Mouse (Mus musculus) hindbrain, embryonic 13.5 days (tissue): ENCODE measurements around the gene Aars2. TPM values are rescaled to one million over a fixed set of nuclear protein-coding genes. Genes with fewer than 3 reads are reported as not detected.

Source experiments
- ATAC-seq: fragments of 200-750 bp; cut with Nextera tagmentation; 2 replicates; pipeline ENCODE4 v1.8.0; 2017; ENCODE audit warnings: moderate TSS enrichment; ENCODE audit not compliant: low FRiP score
- H3K27ac ChIP-seq: fragments of 300-500 bp; sonication (generic); 2 replicates; pipeline ENCODE4 v1.5.1; 2015; ENCODE audit warnings: inconsistent platforms, mild to moderate bottlenecking, moderate library complexity
- H3K27me3 ChIP-seq: fragments of 300-500 bp; sonication (generic); 2 replicates; pipeline ENCODE4 v1.6.1; 2015; ENCODE audit warnings: mild to moderate bottlenecking, inconsistent platforms
- H3K36me3 ChIP-seq: fragments of 300-500 bp; sonication (generic); 2 replicates; pipeline ENCODE4 v1.6.1; 2015; ENCODE audit warnings: mild to moderate bottlenecking, inconsistent platforms
- H3K4me1 ChIP-seq: fragments of 300-500 bp; sonication (generic); replicated peaks from 2 replicates; pipeline ENCODE4 v1.6.1; 2015; ENCODE audit warnings: inconsistent platforms
- H3K4me2 ChIP-seq: fragments of 300-500 bp; sonication (generic); 2 replicates; pipeline ENCODE4 v1.6.1; 2015; ENCODE audit warnings: inconsistent platforms, mild to moderate bottlenecking, moderate library complexity
- H3K4me3 ChIP-seq: fragments of 300-500 bp; sonication (generic); 2 replicates; pipeline ENCODE4 v1.5.1; 2015; ENCODE audit warnings: mild to moderate bottlenecking, inconsistent platforms
- H3K9ac ChIP-seq: fragments of 300-500 bp; sonication (generic); 2 replicates; pipeline ENCODE4 v1.6.1; 2015; ENCODE audit warnings: mild to moderate bottlenecking, inconsistent platforms
- H3K9me3 ChIP-seq: fragments of 300-500 bp; sonication (generic); 2 replicates; pipeline ENCODE4 v1.6.1; 2016; ENCODE audit warnings: inconsistent platforms
- WGBS: fragments of 180-500 bp; shearing (Covaris S2); methylation state at CpG from one replicate; pipeline ENCODE4 v1.1.7; 2015; 5-methylcytosine and 5-hydroxymethylcytosine counted together
- polyA plus RNA-seq: library from polyadenylated mRNA; unstranded; fragments of >200 nt; fragmentation: Nextera tagmentation; extraction: Ambion mirVana; gene quantifications from 2 replicates; pipeline ENCODE4 v1.2.1, GENCODE M21; 2015

Gene Aars2
- polyA plus RNA-seq, 1 experiment from 2014 or later, result 17.4 TPM

DNA sequence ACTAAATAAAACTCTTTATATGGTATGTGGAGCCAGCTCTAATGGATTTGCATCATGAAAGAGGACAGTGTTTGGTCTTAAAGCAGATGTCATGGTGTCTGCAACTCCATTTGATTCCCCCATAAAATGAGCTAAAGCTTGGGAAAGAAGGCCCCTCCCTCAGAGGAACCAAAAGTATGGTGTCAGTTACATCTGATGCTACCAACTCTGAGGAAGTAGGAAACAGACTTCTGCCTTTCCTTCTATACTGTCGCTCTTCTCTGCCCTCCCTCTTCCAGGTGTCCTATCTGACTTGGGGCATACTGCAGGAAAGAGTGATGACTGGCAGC, 59.4 kb downstream of the Aars2 start:
- H3K4me2 ChIP-seq, result no peak overlapping the region
- no peak for ATAC-seq
- WGBS, result 91% methylated on average over 1 of the region's 1 CpGs
- H3K9ac ChIP-seq, result no peak overlapping the region
- H3K4me3 ChIP-seq, result no peak overlapping the region
- peaks cover 63% of the 10 kb centered on the region for H3K4me1 ChIP-seq
- peaks cover 55% of the 10 kb centered on the region for H3K36me3 ChIP-seq
- H3K27me3 ChIP-seq, result no peaks in the 10 kb centered on the region
- no peaks in the 10 kb centered on the region for H3K9me3 ChIP-seq
- H3K27ac ChIP-seq, result no peak overlapping the region

DNA sequence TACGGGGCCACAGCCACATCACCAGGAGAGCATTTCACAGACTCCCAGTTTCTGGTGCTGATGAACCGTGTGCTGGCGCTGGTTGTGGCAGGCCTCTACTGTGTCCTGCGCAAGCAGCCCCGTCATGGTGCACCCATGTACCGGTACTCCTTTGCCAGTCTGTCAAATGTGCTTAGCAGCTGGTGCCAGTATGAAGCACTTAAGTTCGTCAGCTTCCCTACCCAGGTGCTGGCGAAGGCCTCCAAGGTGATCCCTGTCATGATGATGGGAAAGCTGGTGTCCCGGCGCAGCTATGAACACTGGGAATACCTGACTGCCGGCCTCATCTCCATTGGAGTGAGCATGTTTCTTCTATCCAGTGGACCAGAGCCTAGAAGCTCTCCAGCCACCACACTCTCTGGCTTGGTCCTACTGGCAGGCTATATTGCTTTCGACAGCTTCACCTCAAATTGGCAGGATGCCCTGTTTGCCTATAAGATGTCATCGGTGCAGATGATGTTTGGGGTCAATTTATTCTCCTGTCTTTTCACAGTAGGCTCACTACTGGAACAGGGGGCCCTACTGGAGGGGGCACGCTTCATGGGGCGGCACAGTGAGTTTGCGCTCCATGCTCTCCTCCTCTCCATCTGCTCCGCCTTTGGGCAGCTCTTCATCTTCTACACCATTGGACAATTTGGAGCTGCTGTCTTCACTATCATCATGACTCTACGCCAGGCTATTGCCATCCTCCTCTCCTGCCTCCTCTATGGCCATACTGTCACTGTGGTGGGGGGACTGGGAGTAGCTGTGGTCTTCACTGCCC, 59.9 kb downstream of the Aars2 start:
- Histone ChIP-seq H3K4me2 (no peak overlapping the region), H3K4me1 (peaks cover 68% of the 10 kb centered on the region), H3K4me3 (peak overlapping the region; percentile 8; the same call in 1 of the 2 replicates), H3K9me3 (no peaks in the 10 kb centered on the region), H3K27ac (peak overlapping the region; percentile 44), H3K27me3 (no peaks in the 10 kb centered on the region), H3K36me3 (peaks cover 60% of the 10 kb centered on the region), H3K9ac (peak overlapping the region; percentile 19; the same call in 1 of the 2 replicates)
- ATAC-seq, result no peak
- WGBS, result 71% methylated on average over 18 of the region's 18 CpGs

DNA sequence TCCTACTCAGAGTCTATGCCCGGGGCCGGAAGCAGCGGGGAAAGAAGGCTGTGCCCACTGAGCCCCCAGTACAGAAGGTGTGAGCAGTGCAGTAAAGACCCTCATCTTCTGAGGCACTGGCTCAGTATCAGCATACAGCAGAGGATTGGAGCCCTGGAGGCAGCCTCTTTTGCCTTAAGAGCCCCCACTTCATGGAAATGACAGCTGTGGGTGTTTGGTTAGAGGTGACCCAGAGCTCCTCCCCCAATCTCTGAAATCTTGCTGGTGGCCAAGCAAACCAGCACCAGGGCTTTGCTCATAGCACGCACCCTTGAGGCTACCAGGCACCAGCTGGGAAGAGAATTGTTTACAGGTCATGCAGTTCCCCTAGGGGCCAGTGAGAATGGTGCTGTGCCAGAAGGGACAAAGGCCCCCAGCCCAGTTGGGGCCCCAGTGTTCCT, 60.5 kb downstream of the Aars2 start:
- Histone ChIP-seq H3K4me1 (peaks cover 73% of the 10 kb centered on the region), H3K9ac (peak overlapping the region; percentile 19; the same call in 1 of the 2 replicates), H3K4me3 (peak overlapping the region; percentile 8; the same call in 1 of the 2 replicates), H3K9me3 (no peaks in the 10 kb centered on the region), H3K4me2 (no peak overlapping the region), H3K36me3 (peaks cover 62% of the 10 kb centered on the region), H3K27me3 (no peaks in the 10 kb centered on the region), H3K27ac (peak overlapping the region; percentile 44)
- no peak for ATAC-seq
- 45% methylated on average over 4 of the region's 4 CpGs for WGBS

DNA sequence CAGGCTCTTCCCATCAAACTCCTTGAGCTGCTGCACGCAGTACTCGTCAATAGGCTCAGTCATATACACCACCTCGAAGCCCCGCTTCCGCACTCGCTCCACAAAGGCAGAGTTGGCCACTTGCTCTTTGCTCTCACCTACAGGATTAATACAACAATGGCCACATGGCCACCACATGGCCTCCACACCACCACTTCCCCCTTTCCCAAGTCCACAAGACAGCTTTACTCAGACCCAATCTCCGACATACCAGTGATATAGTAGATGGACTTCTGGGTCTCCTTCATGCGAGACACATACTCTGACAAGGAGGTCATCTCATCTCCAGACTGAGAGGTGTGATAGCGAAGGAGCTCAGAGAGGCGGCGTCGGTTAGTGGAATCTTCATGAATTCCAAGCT, 62.3 kb downstream of the Aars2 start:
- 89% methylated on average over 12 of the region's 12 CpGs for WGBS
- no peak for ATAC-seq

DNA sequence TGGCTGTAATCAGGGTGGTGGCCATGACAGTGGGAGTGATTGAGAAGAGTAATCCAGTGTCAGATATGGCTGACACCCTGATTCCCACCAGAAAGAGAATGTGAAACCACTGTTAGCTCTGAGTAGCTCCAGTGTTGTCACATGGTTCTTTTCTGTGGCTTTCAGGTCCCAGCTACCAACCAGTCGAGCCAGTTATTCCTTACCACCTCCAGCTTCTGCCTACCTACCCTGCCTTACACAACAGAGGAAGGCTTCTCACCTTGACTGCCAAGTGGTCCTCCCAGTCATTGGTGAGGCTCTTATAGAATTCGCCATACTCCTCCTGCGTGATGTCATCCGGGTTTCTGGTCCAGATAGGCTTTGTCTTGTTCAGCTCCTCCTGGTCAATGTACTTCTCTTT, 63.4 kb downstream of the Aars2 start:
- WGBS, result 91% methylated on average over 4 of the region's 4 CpGs
- Histone ChIP-seq H3K4me2 (no peak overlapping the region), H3K27ac (no peak overlapping the region), H3K9me3 (no peaks in the 10 kb centered on the region), H3K4me3 (no peak overlapping the region), H3K9ac (0 out of 2 replicates have a peak overlapping the region, but pooled peaks have one; percentile 30), H3K4me1 (peaks cover 75% of the 10 kb centered on the region), H3K27me3 (no peaks in the 10 kb centered on the region), H3K36me3 (peaks cover 62% of the 10 kb centered on the region)
- ATAC-seq, result no peak

More for the DNA sequence above, 62.3 kb downstream of the Aars2 start:
- 0 out of 2 replicates have a peak overlapping the region, but pooled peaks have one; percentile 15 for H3K9ac ChIP-seq
- H3K27ac ChIP-seq, result 0 out of 2 replicates have a peak overlapping the region, but pooled peaks have one; percentile 30
- H3K27me3 ChIP-seq, result no peaks in the 10 kb centered on the region
- no peaks in the 10 kb centered on the region for H3K9me3 ChIP-seq
- no peak overlapping the region for H3K4me3 ChIP-seq
- H3K36me3 ChIP-seq, result peaks cover 62% of the 10 kb centered on the region
- peaks cover 74% of the 10 kb centered on the region for H3K4me1 ChIP-seq
- no peak overlapping the region for H3K4me2 ChIP-seq

Other genes with a start within 250 kb of the Aars2 start
- gene Cdc5l, start 73.1 kb upstream of the Aars2 start, polyA plus RNA-seq, result 67.9 and 68.7 TPM in 2 replicates
- 2.0 and 2.1 TPM in 2 replicates for gene Spats1, start 31.4 kb upstream of the Aars2 start, polyA plus RNA-seq
- gene Tcte1, start 16.6 kb downstream of the Aars2 start, polyA plus RNA-seq, result 3.0 TPM in 2 replicates
- gene Tmem151b, start 42.8 kb downstream of the Aars2 start, polyA plus RNA-seq, result 26.6 and 27.3 TPM in 2 replicates
- gene Nfkbie, start 48.9 kb downstream of the Aars2 start, polyA plus RNA-seq, result 5.6 and 6.5 TPM in 2 replicates
- 86.5 and 91.1 TPM in 2 replicates for gene Slc35b2, start 57.0 kb downstream of the Aars2 start, polyA plus RNA-seq
- 1,593 and 1,619 TPM in 2 replicates for gene Hsp90ab1, start 66.4 kb downstream of the Aars2 start, polyA plus RNA-seq
- gene Slc29a1, start 92.8 kb downstream of the Aars2 start, polyA plus RNA-seq, result 33.7 and 38.2 TPM in 2 replicates
- 0.47 and 0.67 TPM in 2 replicates for gene Mymx, start 95.3 kb downstream of the Aars2 start, polyA plus RNA-seq
- gene Capn11, start 152.5 kb downstream of the Aars2 start, polyA plus RNA-seq, result 0.65 and 0.95 TPM in 2 replicates
- 121 and 122 TPM in 2 replicates for gene Mrpl14, start 179.5 kb downstream of the Aars2 start, polyA plus RNA-seq
- gene Tmem63b, start 180.1 kb downstream of the Aars2 start, polyA plus RNA-seq, result 123 and 139 TPM in 2 replicates
- not detected in 2 replicates for gene 1600014C23Rik, start 227.0 kb downstream of the Aars2 start, polyA plus RNA-seq